Mouse (Mus musculus) B cell, adult 62 days (primary cell): ENCODE results near the gene 3110001I22Rik. TPM values are rescaled to one million over a fixed set of nuclear protein-coding genes. Genes with fewer than 3 reads are reported as not detected.

Experiments
- total RNA-seq: library from RNA; stranded (reverse); gene quantifications from 4 replicates; pipeline ENCODE4 v1.2.4, GENCODE M21; 2023

Gene 3110001I22Rik
- 24.4 to 33.1 TPM (median 27.7 TPM) in 4 replicates for total RNA-seq

GRCm38 (mm10) chr16:13671685-13672385, at the start of gene 3110001I22Rik, which contains the start of gene Bfar:
TSS of gene 3110001I22Rik (plus strand) at chr16:13671929.
TSS of gene Bfar (plus strand) at chr16:13671858.

DNA sequence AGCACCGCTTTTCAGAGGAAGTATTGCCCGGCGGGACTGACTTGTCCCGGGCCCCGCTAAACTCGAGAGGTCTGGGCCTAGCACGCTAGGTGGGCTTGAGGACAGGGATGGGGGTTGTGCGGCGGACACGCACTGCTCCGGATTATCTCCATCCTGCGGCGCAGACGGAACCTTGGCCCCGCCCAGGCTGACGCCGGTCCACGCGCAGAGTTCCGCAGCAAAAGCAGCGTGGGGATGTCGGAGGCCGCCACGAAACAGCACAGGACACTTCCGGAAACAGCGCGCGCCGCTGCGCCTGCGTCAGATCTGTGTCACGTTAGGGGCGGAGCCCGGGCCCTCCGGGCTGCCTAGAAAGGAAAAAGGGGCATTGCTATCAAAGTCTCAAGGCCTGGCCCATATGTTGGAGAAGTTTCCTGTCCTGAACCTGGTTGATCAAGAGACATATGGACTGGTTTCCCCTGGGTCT, 3.8 kb upstream of the 3110001I22Rik start, which contains the start of gene Parn:
Gene Parn, minus strand, starts transcription at position 293 of the 466 bp plus-strand sequence.

Other genes starting within 250 kb of the 3110001I22Rik start
- 38.9 to 47.0 TPM (median 45.2 TPM) in 4 replicates for gene Parn, start 3.8 kb upstream of the 3110001I22Rik start, total RNA-seq
- gene Bfar, start 71 bp upstream of the 3110001I22Rik start, total RNA-seq: 57.3 to 67.8 TPM (median 63.3 TPM) in 4 replicates
- gene Pla2g10, start 59.1 kb downstream of the 3110001I22Rik start, total RNA-seq: not detected in 4 replicates
- gene Rrn3, start 108.8 kb downstream of the 3110001I22Rik start, total RNA-seq: 35.8 to 41.3 TPM (median 38.2 TPM) in 4 replicates
- 185 to 211 TPM (median 199 TPM) in 4 replicates for gene Ntan1, start 146.9 kb downstream of the 3110001I22Rik start, total RNA-seq
- gene Pdxdc1, start 231.2 kb downstream of the 3110001I22Rik start, total RNA-seq: 75.6 to 85.4 TPM (median 83.1 TPM) in 4 replicates
- gene Mpv17l, start 231.2 kb downstream of the 3110001I22Rik start, total RNA-seq: 0.97 to 1.5 TPM (median 1.2 TPM) in 4 replicates